Mouse (Mus musculus) fat pad, adult 2 months (tissue): Measurements from ENCODE around the gene Kcng3.

Source experiments
- DNase-seq: peaks from one replicate; pipeline ENCODE4 v3.0.0-alpha.2; 2011; ENCODE audit warnings: low read depth, low spot score; ENCODE audit errors: extremely low read depth

The Kcng3 gene

GRCm38 (mm10) chr17:83555836-83556235, 75.9 kb downstream of the Kcng3 start:
- no peak for DNase-seq

GRCm38 (mm10) chr17:83554997-83555396, 76.7 kb downstream of the Kcng3 start:
- DNase-seq, result no peak

GRCm38 (mm10) chr17:83548501-83549233, 83.0 kb downstream of the Kcng3 start:
- no peak for DNase-seq

- DNase-seq, result no peak
Measured at GRCm38 (mm10) chr17:83547145-83547544, 84.5 kb downstream of the Kcng3 start.

- DNase-seq, result no peak
Measured at GRCm38 (mm10) chr17:83545756-83546742, 85.6 kb downstream of the Kcng3 start.

GRCm38 (mm10) chr17:83545259-83545658, 86.4 kb downstream of the Kcng3 start:
- DNase-seq, result no peak

GRCm38 (mm10) chr17:83542424-83542823, 89.3 kb downstream of the Kcng3 start:
- DNase-seq, result no peak

- DNase-seq, result no peak
Measured at GRCm38 (mm10) chr17:83539262-83540037, 92.2 kb downstream of the Kcng3 start.

- no peak for DNase-seq
Measured at GRCm38 (mm10) chr17:83538694-83539093, 93.0 kb downstream of the Kcng3 start.

- DNase-seq, result no peak
Measured at GRCm38 (mm10) chr17:83538141-83538540, 93.6 kb downstream of the Kcng3 start.
